Mouse (Mus musculus) stomach, embryonic 14.5 days (tissue): ENCODE measurements around the gene Lmo1. TPM values are rescaled to one million over a fixed set of nuclear protein-coding genes. Genes with fewer than 3 reads are reported as not detected.

Experiments
- ATAC-seq: fragments of 200-750 bp; cut with Nextera tagmentation; 2 replicates; pipeline ENCODE4 v1.8.0; 2017; ENCODE audit warnings: low read depth, moderate TSS enrichment; ENCODE audit not compliant: insufficient number of reproducible peaks, insufficient read depth, low FRiP score
- H3K27ac ChIP-seq: fragments of 300-500 bp; sonication (generic); 2 replicates; pipeline ENCODE4 v1.5.1; 2014; ENCODE audit warnings: mild to moderate bottlenecking, low read length, moderate library complexity, mixed read lengths
- H3K27me3 ChIP-seq: fragments of 300-500 bp; sonication (generic); 2 replicates; pipeline ENCODE4 v1.6.1; 2014; ENCODE audit warnings: low read length, control low read depth, mixed read lengths; ENCODE audit not compliant: control insufficient read depth, insufficient read depth
- H3K36me3 ChIP-seq: fragments of 300-500 bp; sonication (generic); 2 replicates; pipeline ENCODE4 v1.6.1; 2014; ENCODE audit warnings: mild to moderate bottlenecking, control low read depth, low read length, moderate library complexity, mixed read lengths; ENCODE audit not compliant: control insufficient read depth, insufficient read depth
- H3K4me1 ChIP-seq: fragments of 300-500 bp; sonication (generic); 2 replicates; pipeline ENCODE4 v1.6.1; 2014; ENCODE audit warnings: low read length, control low read depth, mixed read lengths; ENCODE audit not compliant: control insufficient read depth, insufficient read depth
- H3K4me2 ChIP-seq: fragments of 300-500 bp; sonication (generic); replicated peaks from 2 replicates; pipeline ENCODE4 v1.6.1; 2014; ENCODE audit warnings: low read depth, low read length, control low read depth
- H3K4me3 ChIP-seq: fragments of 300-500 bp; sonication (generic); 2 replicates; pipeline ENCODE4 v1.5.1; 2014; ENCODE audit warnings: low read depth, low read length, control low read depth
- H3K9ac ChIP-seq: fragments of 300-500 bp; sonication (generic); replicated peaks from 2 replicates; pipeline ENCODE4 v1.6.1; 2014; ENCODE audit warnings: low read depth, mild to moderate bottlenecking, control low read depth, low read length, moderate library complexity, mixed read lengths
- H3K9me3 ChIP-seq: fragments of 300-500 bp; sonication (generic); 2 replicates; pipeline ENCODE4 v1.6.1; 2016; ENCODE audit warnings: low read depth, low read length, control low read depth; ENCODE audit not compliant: control insufficient read depth
- WGBS: fragments of 180-500 bp; shearing (Covaris S2); extraction: QIAGEN DNeasy Blood & Tissue Kit; methylation state at CpG from one replicate; pipeline ENCODE4 v1.1.7; 2014; 5-methylcytosine and 5-hydroxymethylcytosine counted together
- polyA plus RNA-seq: library from polyadenylated mRNA; unstranded; fragments of >200 nt; fragmentation: Nextera tagmentation; extraction: Ambion mirVana; gene quantifications from 2 replicates; pipeline ENCODE4 v1.2.1, GENCODE M21; 2014

The Lmo1 gene
- polyA plus RNA-seq, 1 experiment from 2014 or later: 2.8 TPM

DNA sequence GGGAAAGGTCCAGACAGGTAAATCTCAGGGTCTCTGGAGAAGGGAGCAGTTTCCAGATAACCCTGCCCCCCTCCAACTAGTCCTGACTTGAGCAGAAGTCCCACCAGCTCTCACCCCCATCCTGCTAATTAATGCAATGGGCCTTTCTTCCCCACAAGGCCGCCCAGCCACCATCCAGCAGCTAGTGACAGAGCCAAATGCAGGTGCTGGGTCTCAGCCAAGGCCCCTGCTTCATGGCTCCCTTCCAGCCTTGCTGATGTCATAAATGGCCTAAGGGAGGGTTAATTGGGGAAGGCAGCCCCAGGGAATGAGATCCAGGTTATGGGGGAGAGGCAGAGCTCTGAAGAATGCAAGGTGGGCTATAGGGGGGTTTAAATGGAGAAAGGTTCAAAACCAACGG, 32.4 kb downstream of the Lmo1 start:
- 58% methylated on average over 2 of the region's 2 CpGs for WGBS
- ATAC-seq: no peak
- H3K27ac ChIP-seq: no peak overlapping the region
- H3K4me3 ChIP-seq: no peak overlapping the region
- no peak overlapping the region for H3K4me2 ChIP-seq
- H3K9ac ChIP-seq: no peak overlapping the region
- H3K4me1 ChIP-seq: no peaks in the 10 kb centered on the region
- no peaks in the 10 kb centered on the region for H3K36me3 ChIP-seq
- H3K27me3 ChIP-seq: no peaks in the 10 kb centered on the region
- no peaks in the 10 kb centered on the region for H3K9me3 ChIP-seq

DNA sequence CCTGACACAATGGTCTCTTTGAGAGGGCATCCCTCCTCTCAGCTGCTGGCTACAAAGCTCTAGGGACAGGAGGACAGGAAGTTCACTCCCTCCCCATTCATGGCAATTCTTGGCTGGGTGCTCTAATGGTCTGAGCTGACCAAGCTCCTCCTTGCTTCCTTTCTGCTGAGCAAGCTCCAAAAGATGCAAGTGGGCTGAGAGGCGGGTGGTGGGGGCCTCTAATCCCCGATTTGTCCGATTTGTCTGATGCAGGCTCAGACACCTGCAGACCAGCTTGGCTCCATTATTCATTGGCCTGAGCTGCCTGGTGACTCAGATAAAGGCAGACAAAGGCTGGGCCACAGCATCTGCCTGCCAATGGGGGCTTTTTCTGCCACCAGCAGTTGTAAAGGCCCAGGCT, 33.3 kb downstream of the Lmo1 start:
- ATAC-seq: no peak
- no peaks in the 10 kb centered on the region for H3K9me3 ChIP-seq
- no peaks in the 10 kb centered on the region for H3K36me3 ChIP-seq
- H3K4me1 ChIP-seq: no peaks in the 10 kb centered on the region
- no peak overlapping the region for H3K9ac ChIP-seq
- no peak overlapping the region for H3K27ac ChIP-seq
- no peak overlapping the region for H3K4me3 ChIP-seq
- WGBS: 60% methylated on average over 3 of the region's 3 CpGs
- no peaks in the 10 kb centered on the region for H3K27me3 ChIP-seq
- no peak overlapping the region for H3K4me2 ChIP-seq

DNA sequence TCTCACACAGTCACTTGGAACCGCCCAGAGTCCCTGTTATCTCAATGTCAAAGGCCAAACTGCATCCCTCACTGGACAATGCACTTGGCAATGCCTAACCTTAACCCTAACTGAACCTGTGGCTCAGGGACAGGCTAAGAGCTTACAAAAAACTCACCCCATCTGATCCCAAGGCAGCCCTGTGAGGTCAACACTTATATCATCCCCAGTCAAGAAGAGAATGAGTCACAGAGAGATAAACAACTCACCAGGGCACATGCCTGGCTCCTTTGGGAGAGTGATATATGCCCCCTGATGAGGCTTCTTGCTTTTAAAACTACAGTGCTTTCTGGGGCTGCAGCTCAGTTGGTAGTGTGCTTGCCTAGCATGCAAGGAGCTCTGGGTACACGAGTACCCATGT, 34.0 kb downstream of the Lmo1 start:
- no peak for ATAC-seq
- no peaks in the 10 kb centered on the region for H3K9me3 ChIP-seq
- H3K4me3 ChIP-seq: no peak overlapping the region
- WGBS: 68% methylated on average over 2 of the region's 2 CpGs
- no peak overlapping the region for H3K9ac ChIP-seq
- no peaks in the 10 kb centered on the region for H3K36me3 ChIP-seq
- no peaks in the 10 kb centered on the region for H3K27me3 ChIP-seq
- no peaks in the 10 kb centered on the region for H3K4me1 ChIP-seq
- H3K4me2 ChIP-seq: no peak overlapping the region
- H3K27ac ChIP-seq: no peak overlapping the region

DNA sequence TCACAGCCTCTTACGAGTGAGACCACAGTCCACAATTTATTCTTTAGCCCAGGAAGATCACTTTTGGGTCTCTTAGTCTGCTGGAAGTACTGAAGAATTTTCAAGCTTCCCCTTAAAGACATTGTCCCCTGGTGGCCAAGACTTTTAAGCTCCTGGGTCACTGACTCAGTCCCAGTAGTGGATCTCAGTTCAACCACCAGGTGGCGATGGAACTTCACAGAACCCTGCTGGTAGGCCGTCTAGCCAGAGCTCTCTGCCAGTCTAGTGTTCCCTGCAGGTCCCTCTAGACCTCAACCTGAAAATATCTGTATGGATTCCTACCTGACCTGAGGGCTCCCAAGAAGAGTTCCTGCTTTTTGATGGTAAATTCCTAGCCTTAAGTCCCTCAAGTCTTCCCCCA, 35.6 kb downstream of the Lmo1 start:
- Histone ChIP-seq H3K4me2 (no peak overlapping the region), H3K4me1 (no peaks in the 10 kb centered on the region), H3K27ac (no peak overlapping the region), H3K27me3 (no peaks in the 10 kb centered on the region), H3K4me3 (no peak overlapping the region), H3K9ac (no peak overlapping the region), H3K36me3 (no peaks in the 10 kb centered on the region), H3K9me3 (no peaks in the 10 kb centered on the region)
- peak; percentile 70; the same call in 1 of the 2 replicates for ATAC-seq
- WGBS: 13% methylated on average over 3 of the region's 3 CpGs

DNA sequence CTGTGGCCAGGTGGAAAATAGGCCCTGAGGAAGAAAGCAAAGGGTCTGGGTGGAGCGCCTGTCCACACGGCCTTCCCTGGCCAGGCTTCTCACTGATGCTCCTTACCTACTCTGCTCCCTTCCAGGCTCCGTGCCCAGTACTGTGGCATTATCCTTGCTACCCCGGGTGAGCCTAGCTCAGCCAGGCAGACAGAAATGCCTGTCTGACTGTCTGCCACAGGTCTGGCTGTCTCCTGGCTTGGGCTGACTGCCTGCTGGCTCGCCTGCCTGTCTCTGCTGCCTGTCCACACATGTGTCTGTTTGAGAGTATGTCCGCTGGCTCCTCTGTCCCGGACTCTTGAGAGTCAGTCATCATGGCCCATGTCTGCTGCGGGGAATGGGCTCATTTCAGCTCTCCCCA, 37.6 kb downstream of the Lmo1 start:
- H3K4me3 ChIP-seq: no peak overlapping the region
- 87% methylated on average over 8 of the region's 8 CpGs for WGBS
- no peak for ATAC-seq

GRCm38 (mm10) chr7:109131565-109131964, 43.4 kb downstream of the Lmo1 start:
- WGBS: 80% methylated on average over 2 of the region's 2 CpGs
- no peak overlapping the region for H3K4me3 ChIP-seq
- H3K27me3 ChIP-seq: no peaks in the 10 kb centered on the region

More for the DNA sequence above, 37.6 kb downstream of the Lmo1 start:
- no peaks in the 10 kb centered on the region for H3K36me3 ChIP-seq
- H3K27me3 ChIP-seq: no peaks in the 10 kb centered on the region
- H3K9ac ChIP-seq: no peak overlapping the region
- no peaks in the 10 kb centered on the region for H3K9me3 ChIP-seq
- no peak overlapping the region for H3K27ac ChIP-seq
- H3K4me2 ChIP-seq: no peak overlapping the region
- no peaks in the 10 kb centered on the region for H3K4me1 ChIP-seq

GRCm38 (mm10) chr7:109129946-109130686, 44.9 kb downstream of the Lmo1 start:
- Histone ChIP-seq H3K4me1 (no peaks in the 10 kb centered on the region), H3K4me2 (no peak overlapping the region), H3K27ac (no peak overlapping the region), H3K9ac (no peak overlapping the region), H3K4me3 (no peak overlapping the region), H3K9me3 (no peaks in the 10 kb centered on the region), H3K27me3 (no peaks in the 10 kb centered on the region), H3K36me3 (no peaks in the 10 kb centered on the region)
- no peak for ATAC-seq
- 77% methylated on average over 5 of the region's 5 CpGs for WGBS

More at GRCm38 (mm10) chr7:109131565-109131964, 43.4 kb downstream of the Lmo1 start:
- Histone ChIP-seq H3K9ac (no peak overlapping the region), H3K9me3 (no peaks in the 10 kb centered on the region), H3K36me3 (no peaks in the 10 kb centered on the region), H3K27ac (no peak overlapping the region), H3K4me1 (no peaks in the 10 kb centered on the region), H3K4me2 (no peak overlapping the region)
- ATAC-seq: no peak

DNA sequence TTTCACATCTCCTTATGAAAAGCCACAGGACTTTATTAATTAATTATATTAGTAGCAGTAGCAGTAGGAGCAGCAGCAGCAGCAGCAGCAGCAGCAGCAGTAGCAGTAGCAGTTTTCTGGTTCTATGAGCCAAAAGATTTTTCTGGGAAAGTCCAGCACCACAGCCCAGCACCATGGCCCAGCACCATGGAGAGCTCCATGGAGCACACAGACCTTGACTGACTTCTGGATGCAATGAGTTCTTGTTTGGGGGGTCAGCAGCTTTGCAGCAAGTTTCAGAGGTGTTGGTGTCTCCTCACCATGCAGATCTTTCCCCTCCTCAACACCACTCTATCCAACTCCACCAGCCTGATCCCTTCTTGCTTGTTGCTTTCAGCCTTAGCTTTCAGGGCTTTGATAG, 45.6 kb downstream of the Lmo1 start:
- Histone ChIP-seq H3K36me3 (no peaks in the 10 kb centered on the region), H3K27me3 (no peaks in the 10 kb centered on the region)
- ATAC-seq: no peak

DNA sequence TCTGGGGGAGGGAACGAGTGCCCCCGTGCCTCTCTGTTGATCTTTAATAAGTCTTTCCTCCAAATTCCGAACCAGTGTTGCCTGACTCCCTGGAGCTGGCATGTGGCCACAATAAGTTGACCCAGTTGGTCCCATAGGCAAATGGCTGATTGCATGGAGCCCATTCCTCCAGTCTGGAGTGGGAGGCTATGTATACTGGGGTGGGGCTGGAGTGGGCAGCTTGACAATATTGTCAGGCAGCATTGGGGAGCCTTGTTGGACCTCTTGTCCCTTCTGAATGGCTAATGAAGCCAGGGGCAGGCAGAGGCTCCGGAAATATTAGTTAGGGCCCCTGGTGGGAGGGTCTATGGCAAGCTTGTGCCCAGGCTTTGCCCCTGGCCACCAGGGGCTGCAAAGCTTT, 59.1 kb downstream of the Lmo1 start:
- 67% methylated on average over 4 of the region's 4 CpGs for WGBS

More for the DNA sequence above, 45.6 kb downstream of the Lmo1 start:
- Histone ChIP-seq H3K9ac (no peak overlapping the region), H3K4me2 (no peak overlapping the region), H3K9me3 (no peaks in the 10 kb centered on the region), H3K4me1 (no peaks in the 10 kb centered on the region), H3K4me3 (no peak overlapping the region), H3K27ac (no peak overlapping the region)

More for the DNA sequence above, 59.1 kb downstream of the Lmo1 start:
- no peak overlapping the region for H3K4me3 ChIP-seq
- H3K36me3 ChIP-seq: no peaks in the 10 kb centered on the region
- H3K27me3 ChIP-seq: no peaks in the 10 kb centered on the region
- no peak overlapping the region for H3K4me2 ChIP-seq
- H3K4me1 ChIP-seq: no peaks in the 10 kb centered on the region
- no peak overlapping the region for H3K9ac ChIP-seq
- H3K9me3 ChIP-seq: no peaks in the 10 kb centered on the region
- H3K27ac ChIP-seq: no peak overlapping the region
- ATAC-seq: no peak
